Mouse (Mus musculus) liver, postnatal 0 days (tissue): ENCODE data around the gene Dynll2.

ENCODE experiments used
- CTCF ChIP-seq: sonication (generic); IDR thresholded peaks from 2 replicates; pipeline ENCODE4 v1.5.1; 2016; ENCODE audit warnings: antibody characterized with exemption, low read depth
- EP300 ChIP-seq: IDR thresholded peaks from 2 replicates; pipeline ENCODE4 v1.6.1; 2016; ENCODE audit warnings: antibody characterized with exemption, low read depth, mild to moderate bottlenecking

DNA sequence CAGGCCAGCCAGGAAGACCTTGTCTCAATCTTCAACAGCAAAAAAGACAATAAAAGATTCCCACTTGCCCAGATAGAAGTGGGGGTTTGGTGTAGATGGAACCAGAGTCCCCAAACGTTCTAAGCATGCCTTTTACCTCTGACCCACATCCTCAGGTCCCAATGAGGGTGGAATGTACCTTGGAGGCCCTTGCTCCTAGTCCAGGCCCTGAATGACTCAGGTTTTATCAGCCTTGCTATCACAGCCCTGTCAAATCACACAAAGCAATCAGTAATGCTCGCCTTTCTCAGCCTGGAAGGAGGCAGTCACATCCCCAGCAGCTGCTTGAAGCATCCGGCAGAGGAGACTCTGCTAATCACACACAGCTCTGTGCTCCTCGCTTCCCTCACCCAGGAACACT is 15.4 kb upstream of the Dynll2 start:
- TF ChIP-seq CTCF (no peak), EP300 (no peak)
